Mouse (Mus musculus) common myeloid progenitor, adult 5-6 weeks (primary cell): Measurements from ENCODE around the gene Capn2. TPM values are rescaled to one million over a fixed set of nuclear protein-coding genes. Genes with fewer than 3 reads are reported as not detected.

Source experiments
- ATAC-seq: replicated peaks from 2 replicates; pipeline ENCODE4 v1.8.0; 2016; ENCODE audit warnings: low read depth, mild to moderate bottlenecking, moderate TSS enrichment, inconsistent platforms; ENCODE audit not compliant: poor library complexity, severe bottlenecking
- total RNA-seq: library from RNA; stranded (forward); fragments of 200-1000, 187-1606 nt; gene quantifications from 2 replicates; pipeline ENCODE4 v1.2.3, GENCODE M21; 2017

Capn2 gene
- total RNA-seq, 1 experiment from 2014 or later = 22.4 TPM

- no peak for ATAC-seq
Observed at GRCm38 (mm10) chr1:182426444-182426843, 91.0 kb downstream of the Capn2 start.

- no peak for ATAC-seq
Observed at GRCm38 (mm10) chr1:182425176-182425575, 92.2 kb downstream of the Capn2 start.

GRCm38 (mm10) chr1:182424274-182424673 lies 93.1 kb downstream of the Capn2 start:
- no peak for ATAC-seq

- ATAC-seq = no peak
Observed at GRCm38 (mm10) chr1:182419481-182419880, 97.9 kb downstream of the Capn2 start.

Other genes starting within 250 kb of the Capn2 start
- 20.6 and 27.1 TPM in 2 replicates for gene Degs1, start 234.8 kb downstream of the Capn2 start, total RNA-seq
- gene Fbxo28, start 176.0 kb downstream of the Capn2 start, total RNA-seq = 16.3 and 17.8 TPM in 2 replicates
- gene Trp53bp2, start 108.4 kb downstream of the Capn2 start, total RNA-seq = 8.6 and 9.6 TPM in 2 replicates
- gene Capn8, start 47.4 kb upstream of the Capn2 start, total RNA-seq = 0.37 TPM in 1 of 2 replicates, not detected in the other
- gene Ccdc185, start 231.6 kb upstream of the Capn2 start, total RNA-seq = not detected in 2 replicates
- gene Susd4, start 246.3 kb upstream of the Capn2 start, total RNA-seq = not detected in 2 replicates